Mouse (Mus musculus): Measurements from ENCODE around the gene Fjx1.

Fjx1 gene

GRCm38 (mm10) chr2:102416149-102416743 is 36.1 kb downstream of the Fjx1 start:
- no peak for DNase-seq

GRCm38 (mm10) chr2:102412738-102413137 is 39.6 kb downstream of the Fjx1 start:
- no peak for DNase-seq

- DNase-seq: no peak
Measured at GRCm38 (mm10) chr2:102410615-102411014, 41.7 kb downstream of the Fjx1 start.

GRCm38 (mm10) chr2:102409741-102410140 is 42.6 kb downstream of the Fjx1 start:
- DNase-seq: no peak

GRCm38 (mm10) chr2:102407363-102408184 is 44.7 kb downstream of the Fjx1 start, which contains the start of gene Trim44:
Gene Trim44, minus strand, starts transcription at chr2:102407828.
- DNase-seq: peak; percentile 78

- DNase-seq: no peak
Measured at GRCm38 (mm10) chr2:102406324-102407304, 45.7 kb downstream of the Fjx1 start.

- no peak for DNase-seq
Measured at GRCm38 (mm10) chr2:102403982-102404381, 48.3 kb downstream of the Fjx1 start.

GRCm38 (mm10) chr2:102403306-102403705 is 49.0 kb downstream of the Fjx1 start:
- no peak for DNase-seq

- DNase-seq: no peak
Measured at GRCm38 (mm10) chr2:102401352-102401692, 51.0 kb downstream of the Fjx1 start.

GRCm38 (mm10) chr2:102400605-102401351 is 51.5 kb downstream of the Fjx1 start:
- DNase-seq: peak; percentile 92

- DNase-seq: peak; percentile 16
Measured at GRCm38 (mm10) chr2:102399864-102400604, 52.3 kb downstream of the Fjx1 start.
